24 mouse cellular contexts compared by ENCODE assay signal in the genomic region with DNA sequence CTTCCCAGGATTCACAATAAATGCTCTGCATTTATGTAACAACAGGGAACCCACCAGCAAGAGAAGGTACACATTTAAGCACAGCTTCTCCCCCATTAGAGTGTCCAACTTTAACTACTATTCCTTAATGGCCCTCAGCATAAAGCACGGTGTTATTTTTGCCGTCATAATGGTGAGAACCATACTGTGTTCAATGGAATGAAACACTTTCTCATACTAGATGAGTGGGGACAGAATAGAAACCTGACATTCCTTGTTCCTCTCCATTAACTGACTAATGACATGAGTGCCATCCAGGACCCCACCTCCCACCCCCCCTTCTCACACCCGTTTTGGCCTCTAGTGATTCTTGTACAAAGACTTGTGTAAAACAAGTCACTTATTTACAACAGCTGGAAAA.
"Had no signal": no experiment of that assay in that cellular context is flagged by ENCODE, and none has a peak within 500 bp of the region (broad histone marks: within the 10 kb centered on the region; RNA-seq: fewer than 3 reads in every experiment).

No protein-coding gene starts in this region.

- H3K4me3 ChIP-seq: gastrocnemius, adult 2 months; heart, embryonic 13.5 days; heart, embryonic 15.5 days; hindbrain, embryonic 10.5 days; hindbrain, embryonic 12.5 days; layer of hippocampus, adult 2 months; left cerebral cortex, adult 2 months; limb, embryonic 10.5 days; limb, embryonic 12.5 days; liver, embryonic 13.5 days; liver, embryonic 15.5 days had no signal

- H3K27ac ChIP-seq: gastrocnemius, adult 2 months; heart, embryonic 13.5 days; heart, embryonic 15.5 days; hindbrain, embryonic 10.5 days; hindbrain, embryonic 12.5 days; hindbrain, embryonic 14.5 days; layer of hippocampus, adult 2 months; left cerebral cortex, adult 2 months; limb, embryonic 10.5 days; limb, embryonic 12.5 days; liver, embryonic 13.5 days; liver, embryonic 15.5 days had no signal

- H3K27me3 ChIP-seq: heart, embryonic 13.5 days; heart, embryonic 15.5 days; hindbrain, embryonic 12.5 days; limb, embryonic 12.5 days; liver, embryonic 13.5 days; liver, embryonic 15.5 days had no signal

- DNase-seq: gastrocnemius, adult 2 months; gastrocnemius, postnatal 10 days; gastrocnemius, postnatal 25 days; heart, adult 18-20 months; heart, postnatal 4 days; liver; liver, embryonic 13.5 days; liver, postnatal 0 days had no signal

- H3K4me1 ChIP-seq: heart, embryonic 13.5 days; heart, embryonic 15.5 days; hindbrain, embryonic 10.5 days; hindbrain, embryonic 12.5 days; limb, embryonic 10.5 days; limb, embryonic 12.5 days; liver, embryonic 13.5 days had no signal

- H3K9me3 ChIP-seq: heart, embryonic 13.5 days; heart, embryonic 15.5 days; hindbrain, embryonic 10.5 days; hindbrain, embryonic 12.5 days; limb, embryonic 10.5 days; limb, embryonic 12.5 days; liver, embryonic 13.5 days; liver, embryonic 15.5 days had no signal

- H3K9ac ChIP-seq: heart, embryonic 13.5 days; heart, embryonic 15.5 days; hindbrain, embryonic 12.5 days; hindbrain, embryonic 14.5 days; limb, embryonic 12.5 days; liver, embryonic 13.5 days; liver, embryonic 15.5 days; liver, postnatal 0 days had no signal

- H3K4me2 ChIP-seq: heart, embryonic 11.5 days; heart, embryonic 13.5 days; heart, embryonic 15.5 days; hindbrain, embryonic 12.5 days; hindbrain, embryonic 14.5 days; limb, embryonic 12.5 days; liver, embryonic 11.5 days; liver, embryonic 13.5 days; liver, embryonic 15.5 days had no signal

- ATAC-seq: forebrain, embryonic 16.5 days; hindbrain, embryonic 16.5 days; inflammation-experienced regulatory T-cells, adult 6 months; intestine, postnatal 0 days; liver, postnatal 0 days had no signal
